Mouse (Mus musculus) CD4-positive, CD25-positive, alpha-beta regulatory T cell (primary cell): ENCODE results near the gene Larp7. TPM values are rescaled to one million over a fixed set of nuclear protein-coding genes. Genes with fewer than 3 reads are reported as not detected.

Experiments
- polyA plus RNA-seq: library from polyadenylated mRNA; unstranded; fragments of 100-300 nt; shearing (Covaris generic); gene quantifications from one replicate; pipeline ENCODE4 v1.2.1, GENCODE M21; 2017

The Larp7 gene
- 52.9 TPM for polyA plus RNA-seq

GRCm38 (mm10) chr3:127552973-127553719 is at the start of gene Larp7, which contains the start of gene Zgrf1:
Gene Larp7 (minus strand): TSS chr3:127553349.
Gene Zgrf1 (plus strand): TSS chr3:127553489.

GRCm38 (mm10) chr3:127498742-127499400 is 54.3 kb downstream of the Larp7 start, which contains the start of gene Ank2:
Gene Ank2 (minus strand): TSS chr3:127499350.

Other genes starting within 250 kb of the Larp7 start
- 0.43 TPM for gene Ank2, start 54.0 kb downstream of the Larp7 start, polyA plus RNA-seq
- gene Zgrf1, start 140 bp upstream of the Larp7 start, polyA plus RNA-seq, result 3.6 TPM
- not detected for gene Neurog2, start 79.8 kb upstream of the Larp7 start, polyA plus RNA-seq
- gene Alpk1, start 227.2 kb upstream of the Larp7 start, polyA plus RNA-seq, result 1.3 TPM
- gene Tifa, start 236.5 kb upstream of the Larp7 start, polyA plus RNA-seq, result 0.29 TPM